In the genomic region with DNA sequence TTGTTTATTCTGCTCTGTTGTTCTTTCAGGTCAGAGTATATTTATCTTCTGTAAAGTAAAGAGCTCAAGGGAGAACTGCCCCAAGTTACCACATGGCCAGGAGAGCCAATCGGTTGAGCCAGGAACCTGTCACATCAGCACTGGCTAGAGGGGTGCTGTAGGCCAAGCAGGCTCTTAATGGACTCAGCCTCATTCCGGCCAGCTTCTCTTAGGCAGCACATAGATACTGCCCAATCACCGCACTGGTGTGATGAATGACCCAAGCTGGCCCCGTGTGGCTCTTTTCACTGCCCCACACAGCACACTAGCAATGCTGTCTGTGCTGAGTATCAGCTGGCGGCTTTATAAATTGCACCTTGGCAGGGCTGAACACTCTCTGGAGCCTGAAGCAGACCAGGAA, we compare ENCODE assay signal across 11 mouse cellular contexts.
DNase-seq lines count a peak whose midpoint lies in the region; ATAC-seq lines count a peak whose summit lies in the region.
"Had no signal": no experiment of that assay in that cellular context is flagged by ENCODE, and none has a peak within 500 bp of the region (broad histone marks: within the 10 kb centered on the region; RNA-seq: fewer than 3 reads in every experiment).

No protein-coding gene starts in this region.

- DNase-seq in heart, adult 11 months = peak; percentile 97
- peak; percentile 29 to 47 for DNase-seq in heart, adult 9 months (ENCODE audit: low spot score in 2 of 2)
- peak; percentile 20 for DNase-seq in retina, embryonic 14.5 days (ENCODE audit: low spot score)
- no peak for DNase-seq in adrenal gland, postnatal 4 days (ENCODE audit: low spot score in 2 of 2)
- no peak for DNase-seq in cerebellum, postnatal 14 days
- no peak for DNase-seq in cerebellum, postnatal 25 days

- no peak overlapping the region for H3K9ac ChIP-seq in heart, embryonic 12.5 days
- H3K9ac ChIP-seq in hindbrain, embryonic 16.5 days (ENCODE audit: low read depth, low read length) = no peak overlapping the region
- H3K9ac ChIP-seq: embryonic facial prominence, embryonic 12.5 days; kidney, embryonic 15.5 days had no signal

- no peak overlapping the region for H3K27ac ChIP-seq in heart, embryonic 12.5 days (ENCODE audit: poor library complexity, severe bottlenecking)
- no peak overlapping the region for H3K27ac ChIP-seq in hindbrain, embryonic 16.5 days (ENCODE audit: low read depth, low read length)
- H3K27ac ChIP-seq: embryonic facial prominence, embryonic 12.5 days; kidney, embryonic 15.5 days had no signal

- H3K27me3 ChIP-seq in heart, embryonic 12.5 days (replicated peaks) = no peaks in the 10 kb centered on the region
- H3K27me3 ChIP-seq in hindbrain, embryonic 16.5 days (replicated peaks; ENCODE audit: control insufficient read depth, insufficient read depth, low read length) = no peaks in the 10 kb centered on the region
- H3K27me3 ChIP-seq: embryonic facial prominence, embryonic 12.5 days; kidney, embryonic 15.5 days had no signal

- H3K9me3 ChIP-seq in heart, embryonic 12.5 days (replicated peaks) = no peaks in the 10 kb centered on the region
- no peaks in the 10 kb centered on the region; the same call in 1 of the 2 replicates for H3K9me3 ChIP-seq in hindbrain, embryonic 16.5 days (ENCODE audit: control insufficient read depth, low read length)
- H3K9me3 ChIP-seq: embryonic facial prominence, embryonic 12.5 days; kidney, embryonic 15.5 days had no signal

- 58% methylated on average over 5 of the region's 5 CpGs for WGBS in heart, embryonic 12.5 days
- WGBS in hindbrain, embryonic 16.5 days = 47% methylated on average over 5 of the region's 5 CpGs

- H3K4me3 ChIP-seq in heart, embryonic 12.5 days = no peak overlapping the region
- no peak overlapping the region for H3K4me3 ChIP-seq in hindbrain, embryonic 16.5 days (ENCODE audit: low read length)
- H3K4me3 ChIP-seq: embryonic facial prominence, embryonic 12.5 days; kidney, embryonic 15.5 days had no signal

- no peak overlapping the region for H3K4me2 ChIP-seq in heart, embryonic 12.5 days
- no peak overlapping the region for H3K4me2 ChIP-seq in hindbrain, embryonic 16.5 days (ENCODE audit: low read length)
- H3K4me2 ChIP-seq: embryonic facial prominence, embryonic 12.5 days; kidney, embryonic 15.5 days had no signal

- peaks cover 66% of the 10 kb centered on the region for H3K4me1 ChIP-seq in heart, embryonic 12.5 days (replicated peaks)
- peaks cover 3% of the 10 kb centered on the region; the same call in 1 of the 2 replicates for H3K4me1 ChIP-seq in hindbrain, embryonic 16.5 days (ENCODE audit: control insufficient read depth, insufficient read depth, low read depth, low read length)

- no peak for ATAC-seq in heart, embryonic 12.5 days (ENCODE audit: insufficient number of reproducible peaks, low FRiP score)
- ATAC-seq in hindbrain, embryonic 16.5 days = peak; percentile 83
- ATAC-seq: Patski had no signal

- H3K36me3 ChIP-seq in heart, embryonic 12.5 days = no peaks in the 10 kb centered on the region
- no peaks in the 10 kb centered on the region for H3K36me3 ChIP-seq in hindbrain, embryonic 16.5 days (ENCODE audit: control insufficient read depth, insufficient read depth, low read length)
- H3K36me3 ChIP-seq: embryonic facial prominence, embryonic 12.5 days; kidney, embryonic 15.5 days had no signal

Comparison
In these comparisons a context has a peak if more than half of its experiments do, and no peak if none do; other contexts are left out.
1. DNase-seq: peak in heart, adult 11 months (single experiment), heart, adult 9 months (2 of 2) and retina, embryonic 14.5 days (single experiment); none in adrenal gland, postnatal 4 days (0 of 2), cerebellum, postnatal 14 days (0 of 2) and cerebellum, postnatal 25 days (0 of 2).